Mouse (Mus musculus): ENCODE results near the gene Kif27. TPM values are rescaled to one million over a fixed set of nuclear protein-coding genes. Genes with fewer than 3 reads are reported as not detected.
"Not testable (repeated sequence)": the region's sequence is repeated elsewhere in the genome, so short reads cannot be mapped to it uniquely, and the experiment has no call there.

Kif27 gene
- polyA plus RNA-seq, 1 experiment, result 0.07 TPM

- no peak for DNase-seq
- Histone ChIP-seq H3K27ac (ENCODE audit: control insufficient read depth, insufficient read depth, low read length) (no peak overlapping the region), H3K4me3 (ENCODE audit: control insufficient read depth, insufficient read depth, low read length) (no peak overlapping the region), H3K36me3 (ENCODE audit: control insufficient read depth, insufficient read depth, low read length) (no peaks in the 10 kb centered on the region), H3K27me3 (ENCODE audit: control insufficient read depth, insufficient read depth, low read length) (no peaks in the 10 kb centered on the region), H3K4me1 (replicated peaks; ENCODE audit: control insufficient read depth, insufficient read depth, low read length) (no peaks in the 10 kb centered on the region)
- 79% methylated on average over 3 of the region's 3 CpGs for WGBS
- TF ChIP-seq CTCF (IDR thresholded peaks at IDR 0.05; ENCODE audit: borderline replicate concordance, control insufficient read depth, extremely low read depth, insufficient read depth, low read length, poor library complexity) (no peak), POLR2A (IDR thresholded peaks at IDR 0.05; ENCODE audit: control insufficient read depth, extremely low read depth, insufficient read depth, low read length, poor library complexity) (no peak)
Observed at GRCm38 (mm10) chr13:58366373-58366772, 7.5 kb upstream of the Kif27 start.

- H3K27me3 ChIP-seq (ENCODE audit: control insufficient read depth, insufficient read depth, low read length); H3K36me3 ChIP-seq (ENCODE audit: control insufficient read depth, insufficient read depth, low read length); H3K4me3 ChIP-seq (ENCODE audit: control insufficient read depth, insufficient read depth, low read length); H3K4me1 ChIP-seq (replicated peaks; ENCODE audit: control insufficient read depth, insufficient read depth, low read length); DNase-seq; H3K27ac ChIP-seq (ENCODE audit: control insufficient read depth, insufficient read depth, low read length): not testable (repeated sequence)
- 91% methylated on average over 8 of the region's 8 CpGs for WGBS
Observed at GRCm38 (mm10) chr13:58365179-58365578, 6.3 kb upstream of the Kif27 start.

GRCm38 (mm10) chr13:58364353-58365175 is 5.6 kb upstream of the Kif27 start:
- no peak for TF ChIP-seq POLR2A (IDR thresholded peaks at IDR 0.05; ENCODE audit: control insufficient read depth, extremely low read depth, insufficient read depth, low read length, poor library complexity)
- TF ChIP-seq CTCF (IDR thresholded peaks at IDR 0.05; ENCODE audit: borderline replicate concordance, control insufficient read depth, extremely low read depth, insufficient read depth, low read length, poor library complexity), result no peak
- no peaks in the 10 kb centered on the region for H3K4me1 ChIP-seq (replicated peaks; ENCODE audit: control insufficient read depth, insufficient read depth, low read length)
- WGBS, result 84% methylated on average over 8 of the region's 8 CpGs
- no peaks in the 10 kb centered on the region for H3K36me3 ChIP-seq (ENCODE audit: control insufficient read depth, insufficient read depth, low read length)
- H3K27me3 ChIP-seq (ENCODE audit: control insufficient read depth, insufficient read depth, low read length), result no peaks in the 10 kb centered on the region
- no peak overlapping the region for H3K27ac ChIP-seq (ENCODE audit: control insufficient read depth, insufficient read depth, low read length)
- H3K4me3 ChIP-seq (ENCODE audit: control insufficient read depth, insufficient read depth, low read length), result no peak overlapping the region
- no peak for DNase-seq

- no peak for DNase-seq
- Histone ChIP-seq H3K27me3 (ENCODE audit: control insufficient read depth, insufficient read depth, low read length) (no peaks in the 10 kb centered on the region), H3K4me1 (replicated peaks; ENCODE audit: control insufficient read depth, insufficient read depth, low read length) (peaks cover 5% of the 10 kb centered on the region; the same call in 1 of the 2 replicates), H3K36me3 (ENCODE audit: control insufficient read depth, insufficient read depth, low read length) (no peaks in the 10 kb centered on the region), H3K4me3 (ENCODE audit: control insufficient read depth, insufficient read depth, low read length) (no peak overlapping the region), H3K27ac (ENCODE audit: control insufficient read depth, insufficient read depth, low read length) (no peak overlapping the region)
- WGBS, result 26% methylated on average over 7 of the region's 7 CpGs
- TF ChIP-seq POLR2A (IDR thresholded peaks at IDR 0.05; ENCODE audit: control insufficient read depth, extremely low read depth, insufficient read depth, low read length, poor library complexity) (no peak), CTCF (IDR thresholded peaks at IDR 0.05; ENCODE audit: borderline replicate concordance, control insufficient read depth, extremely low read depth, insufficient read depth, low read length, poor library complexity) (no peak)
Observed at GRCm38 (mm10) chr13:58359304-58359653, 357 bp upstream of the Kif27 start.

- no peak overlapping the region for H3K4me3 ChIP-seq (ENCODE audit: control insufficient read depth, insufficient read depth, low read length)
- TF ChIP-seq CTCF (IDR thresholded peaks at IDR 0.05; ENCODE audit: borderline replicate concordance, control insufficient read depth, extremely low read depth, insufficient read depth, low read length, poor library complexity), result no peak
- TF ChIP-seq POLR2A (IDR thresholded peaks at IDR 0.05; ENCODE audit: control insufficient read depth, extremely low read depth, insufficient read depth, low read length, poor library complexity), result no peak
- H3K4me1 ChIP-seq (replicated peaks; ENCODE audit: control insufficient read depth, insufficient read depth, low read length), result no peaks in the 10 kb centered on the region
Observed at GRCm38 (mm10) chr13:58352996-58353395, 5.9 kb downstream of the Kif27 start.

GRCm38 (mm10) chr13:58350606-58351005 is 8.3 kb downstream of the Kif27 start:
- Histone ChIP-seq H3K27me3 (ENCODE audit: control insufficient read depth, insufficient read depth, low read length) (no peaks in the 10 kb centered on the region), H3K4me1 (replicated peaks; ENCODE audit: control insufficient read depth, insufficient read depth, low read length) (no peaks in the 10 kb centered on the region), H3K4me3 (ENCODE audit: control insufficient read depth, insufficient read depth, low read length) (no peak overlapping the region), H3K36me3 (ENCODE audit: control insufficient read depth, insufficient read depth, low read length) (no peaks in the 10 kb centered on the region), H3K27ac (ENCODE audit: control insufficient read depth, insufficient read depth, low read length) (no peak overlapping the region)
- no peak for DNase-seq
- 84% methylated on average over 4 of the region's 4 CpGs for WGBS
- no peak for TF ChIP-seq CTCF (IDR thresholded peaks at IDR 0.05; ENCODE audit: borderline replicate concordance, control insufficient read depth, extremely low read depth, insufficient read depth, low read length, poor library complexity)
- TF ChIP-seq POLR2A (IDR thresholded peaks at IDR 0.05; ENCODE audit: control insufficient read depth, extremely low read depth, insufficient read depth, low read length, poor library complexity), result no peak

More at GRCm38 (mm10) chr13:58352996-58353395, 5.9 kb downstream of the Kif27 start:
- H3K27ac ChIP-seq (ENCODE audit: control insufficient read depth, insufficient read depth, low read length), result no peak overlapping the region
- no peaks in the 10 kb centered on the region for H3K36me3 ChIP-seq (ENCODE audit: control insufficient read depth, insufficient read depth, low read length)
- no peak for DNase-seq
- no peaks in the 10 kb centered on the region for H3K27me3 ChIP-seq (ENCODE audit: control insufficient read depth, insufficient read depth, low read length)

GRCm38 (mm10) chr13:58344505-58344904 is 14.4 kb downstream of the Kif27 start:
- Histone ChIP-seq H3K36me3 (ENCODE audit: control insufficient read depth, insufficient read depth, low read length) (no peaks in the 10 kb centered on the region), H3K4me1 (replicated peaks; ENCODE audit: control insufficient read depth, insufficient read depth, low read length) (no peaks in the 10 kb centered on the region), H3K4me3 (ENCODE audit: control insufficient read depth, insufficient read depth, low read length) (no peak overlapping the region), H3K27me3 (ENCODE audit: control insufficient read depth, insufficient read depth, low read length) (no peaks in the 10 kb centered on the region), H3K27ac (ENCODE audit: control insufficient read depth, insufficient read depth, low read length) (no peak overlapping the region)
- 94% methylated on average over 9 of the region's 9 CpGs for WGBS
- no peak for DNase-seq
- TF ChIP-seq POLR2A (IDR thresholded peaks at IDR 0.05; ENCODE audit: control insufficient read depth, extremely low read depth, insufficient read depth, low read length, poor library complexity), result no peak
- TF ChIP-seq CTCF (IDR thresholded peaks at IDR 0.05; ENCODE audit: borderline replicate concordance, control insufficient read depth, extremely low read depth, insufficient read depth, low read length, poor library complexity), result no peak

Data from thymus, adult 2 months (tissue).